Mouse (Mus musculus) olfactory bulb, adult 2 months (tissue): ENCODE measurements around the gene Tbc1d10b. TPM values are rescaled to one million over a fixed set of nuclear protein-coding genes. Genes with fewer than 3 reads are reported as not detected.

ENCODE experiments used
- H3K27ac ChIP-seq: fragments of 200-500 bp; 2 replicates; pipeline ENCODE4 v1.5.1; 2012; ENCODE audit warnings: low read depth, low read length; ENCODE audit not compliant: insufficient read depth
- H3K4me1 ChIP-seq: fragments of 200-500 bp; 2 replicates; pipeline ENCODE4 v1.6.1; 2012; ENCODE audit warnings: low read length; ENCODE audit not compliant: control insufficient read depth, insufficient read depth
- H3K4me3 ChIP-seq: fragments of 200-500 bp; 2 replicates; pipeline ENCODE4 v1.5.1; 2012; ENCODE audit warnings: mild to moderate bottlenecking, low read depth, low read length, moderate library complexity; ENCODE audit not compliant: insufficient read depth
- CTCF ChIP-seq: fragments of 200-500 bp; IDR thresholded peaks from 2 replicates; pipeline ENCODE4 v1.5.1; 2012; ENCODE audit warnings: low read depth, mild to moderate bottlenecking, low read length, moderate library complexity; ENCODE audit not compliant: insufficient read depth
- POLR2A ChIP-seq: fragments of 200-500 bp; IDR thresholded peaks from 2 replicates; pipeline ENCODE4 v1.6.1; 2012; ENCODE audit warnings: mild to moderate bottlenecking, low read depth, low read length, moderate library complexity; ENCODE audit not compliant: insufficient read depth
- WGBS: fragments of 180-500 bp; shearing (Covaris S2); methylation state at CpG from one replicate; pipeline ENCODE4 v1.1.7; 2018; 5-methylcytosine and 5-hydroxymethylcytosine counted together
- polyA plus RNA-seq: library from polyadenylated mRNA; stranded (reverse); fragments of >200 nt; gene quantifications from 2 replicates; pipeline ENCODE4 v1.2.4, GENCODE M21; 2012; ENCODE audit warnings: low replicate concordance; ENCODE audit not compliant: missing spikeins, insufficient read depth, insufficient read length

The Tbc1d10b gene
- polyA plus RNA-seq, 1 experiment, result not detected

DNA sequence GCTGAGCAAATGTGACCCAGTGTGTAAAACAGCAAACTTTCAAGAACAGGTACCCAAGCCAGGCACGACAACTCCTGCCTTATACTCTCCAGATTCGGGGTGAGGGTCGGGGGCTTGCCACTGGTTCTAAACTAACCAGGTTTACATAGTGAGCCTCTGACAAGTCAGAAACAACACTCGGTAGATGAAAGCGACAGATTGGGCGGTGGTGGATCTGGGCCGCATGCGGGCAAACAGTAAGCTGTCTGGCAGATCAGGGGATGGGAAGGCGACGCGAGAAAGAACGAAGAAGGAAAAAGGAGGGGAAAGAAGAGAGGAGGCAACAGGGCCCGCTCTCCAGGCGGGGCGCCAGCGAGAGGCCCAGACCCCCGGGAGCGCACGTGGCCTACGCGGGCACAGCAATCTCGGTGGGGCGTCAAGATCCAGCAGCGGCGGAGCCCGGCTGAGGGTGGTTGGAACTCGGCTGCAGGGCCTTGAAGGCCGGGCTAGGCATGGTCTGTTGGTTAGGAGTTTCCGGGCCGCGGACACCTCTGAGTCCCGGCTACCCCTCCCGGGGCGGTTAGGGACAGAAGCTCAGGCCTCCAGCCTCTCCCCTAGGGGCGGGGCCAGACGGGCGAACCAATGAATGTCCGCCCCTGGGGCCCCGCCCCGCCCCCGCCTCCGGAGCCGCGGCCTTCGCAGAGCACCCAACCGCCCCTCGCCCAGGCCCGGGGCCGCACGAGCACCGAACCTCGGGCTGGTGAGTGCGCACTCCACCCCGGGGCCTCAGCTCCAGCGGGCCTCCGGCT is 35.8 kb upstream of the Tbc1d10b start, which contains the start of gene Zfp771:
Gene Zfp771 (plus strand): TSS at position 405 of the 788 bp plus-strand sequence.
- WGBS, result under 1% methylated on average over 56 of the region's 56 CpGs
- peak; percentile 56 for TF ChIP-seq POLR2A
- TF ChIP-seq CTCF, result peak; percentile 10; the same call in 1 of the 2 replicates
- H3K4me1 ChIP-seq, result peaks cover 14% of the 10 kb centered on the region
- H3K27ac ChIP-seq, result peak within 1 kb of the TSS; percentile 81
- peak within 1 kb of the TSS; percentile 73 for H3K4me3 ChIP-seq

DNA sequence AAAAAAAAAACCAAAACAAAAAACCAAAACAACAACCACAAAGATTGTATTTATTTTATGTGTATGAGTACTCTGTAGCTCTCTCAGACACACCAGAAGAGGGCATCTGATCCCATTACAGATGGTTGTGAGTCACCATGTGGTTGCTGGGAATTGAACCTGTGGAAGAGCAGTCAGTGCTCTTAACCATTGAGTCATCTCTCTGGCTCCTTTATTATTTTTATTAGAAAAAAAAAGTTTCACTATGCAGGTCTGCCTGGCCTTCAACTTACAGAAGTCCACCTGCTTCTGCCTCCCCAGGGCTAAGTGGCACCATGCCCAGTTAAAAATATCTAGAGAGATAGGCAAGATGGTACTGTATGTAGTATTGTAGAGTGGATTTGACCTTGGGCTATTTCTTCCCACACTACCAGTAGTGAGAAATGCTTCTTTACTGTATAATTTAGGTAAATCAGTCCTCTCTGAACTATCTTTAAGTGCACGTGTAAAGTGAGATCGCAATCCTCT is 35.1 kb upstream of the Tbc1d10b start:
- peak overlapping the region; percentile 73 for H3K4me3 ChIP-seq
- TF ChIP-seq POLR2A (no peak), CTCF (no peak)
- 14% methylated on average over 2 of the region's 2 CpGs for WGBS
- peaks cover 14% of the 10 kb centered on the region for H3K4me1 ChIP-seq
- H3K27ac ChIP-seq, result peak overlapping the region; percentile 61

DNA sequence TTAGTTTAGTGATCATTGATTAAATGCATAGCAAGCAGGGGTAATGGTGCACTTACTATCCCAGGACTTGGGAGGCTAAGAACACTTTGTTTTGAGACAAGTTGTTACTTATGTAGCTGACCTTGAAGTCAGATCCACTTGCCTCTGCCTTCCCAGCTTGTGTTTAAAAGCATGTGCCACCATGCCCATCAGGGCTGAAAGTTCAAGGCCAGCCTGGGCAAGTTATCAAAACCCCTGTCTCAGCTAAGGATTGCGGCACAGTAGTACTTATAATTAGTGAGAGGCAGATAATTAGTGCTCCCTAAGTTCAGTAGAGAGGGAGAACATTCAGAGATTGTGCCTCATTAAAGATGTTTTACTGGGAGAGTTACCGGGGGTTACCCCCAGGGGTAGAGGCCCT is 26.5 kb upstream of the Tbc1d10b start:
- Histone ChIP-seq H3K4me1 (peaks cover 11% of the 10 kb centered on the region), H3K4me3 (no peak overlapping the region), H3K27ac (no peak overlapping the region)
- WGBS, result 52% methylated on average over 2 of the region's 2 CpGs
- TF ChIP-seq CTCF (no peak), POLR2A (no peak)

DNA sequence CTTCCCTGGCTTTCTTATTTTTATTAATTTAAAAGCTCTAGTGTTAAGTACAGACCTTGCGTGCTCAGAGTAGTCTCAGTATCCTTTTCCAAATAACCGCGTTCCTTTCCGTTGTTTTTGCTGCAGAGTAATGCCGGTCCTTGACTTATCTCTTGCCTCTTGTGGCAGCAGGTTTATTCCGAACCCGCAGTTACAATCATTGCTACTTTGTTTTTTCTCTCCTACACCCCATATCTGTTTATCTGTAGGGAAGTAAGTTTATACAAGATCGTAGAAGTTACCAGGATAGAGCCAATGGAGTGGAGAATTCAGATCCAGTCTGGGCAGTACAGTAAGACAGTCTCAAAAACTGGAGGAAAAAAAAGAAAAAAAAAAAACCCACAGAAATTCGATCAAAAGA is 25.5 kb upstream of the Tbc1d10b start:
- H3K27ac ChIP-seq, result no peak overlapping the region
- WGBS, result 3% methylated on average over 9 of the region's 9 CpGs
- peak overlapping the region; percentile 86 for H3K4me3 ChIP-seq

DNA sequence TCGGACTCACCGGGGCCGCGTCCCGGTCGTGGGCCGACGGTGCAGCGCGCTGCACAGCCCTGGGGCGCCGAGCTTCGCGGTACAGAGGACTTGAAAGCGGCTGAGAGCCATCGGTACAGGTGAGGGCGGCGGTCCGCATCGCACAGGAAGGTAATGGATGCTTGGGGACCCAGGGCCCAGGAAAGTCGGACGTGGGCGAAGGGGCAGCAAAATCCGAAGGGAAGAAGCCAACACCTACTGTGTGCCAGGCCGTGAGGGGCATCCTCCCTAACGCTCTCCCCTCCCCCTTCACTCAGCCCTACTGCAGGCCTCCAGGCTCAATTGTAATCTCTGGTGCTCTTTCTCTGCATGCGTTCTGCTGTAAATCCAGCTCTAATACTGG is 25.1 kb upstream of the Tbc1d10b start:
- WGBS, result under 1% methylated on average over 27 of the region's 27 CpGs
- H3K27ac ChIP-seq, result peak overlapping the region; percentile 3; the same call in 1 of the 2 replicates
- H3K4me3 ChIP-seq, result peak overlapping the region; percentile 86
- peaks cover 11% of the 10 kb centered on the region for H3K4me1 ChIP-seq
- TF ChIP-seq CTCF (no peak), POLR2A (no peak)

More for the DNA sequence above, 25.5 kb upstream of the Tbc1d10b start:
- TF ChIP-seq CTCF (no peak), POLR2A (no peak)
- H3K4me1 ChIP-seq, result peaks cover 11% of the 10 kb centered on the region

DNA sequence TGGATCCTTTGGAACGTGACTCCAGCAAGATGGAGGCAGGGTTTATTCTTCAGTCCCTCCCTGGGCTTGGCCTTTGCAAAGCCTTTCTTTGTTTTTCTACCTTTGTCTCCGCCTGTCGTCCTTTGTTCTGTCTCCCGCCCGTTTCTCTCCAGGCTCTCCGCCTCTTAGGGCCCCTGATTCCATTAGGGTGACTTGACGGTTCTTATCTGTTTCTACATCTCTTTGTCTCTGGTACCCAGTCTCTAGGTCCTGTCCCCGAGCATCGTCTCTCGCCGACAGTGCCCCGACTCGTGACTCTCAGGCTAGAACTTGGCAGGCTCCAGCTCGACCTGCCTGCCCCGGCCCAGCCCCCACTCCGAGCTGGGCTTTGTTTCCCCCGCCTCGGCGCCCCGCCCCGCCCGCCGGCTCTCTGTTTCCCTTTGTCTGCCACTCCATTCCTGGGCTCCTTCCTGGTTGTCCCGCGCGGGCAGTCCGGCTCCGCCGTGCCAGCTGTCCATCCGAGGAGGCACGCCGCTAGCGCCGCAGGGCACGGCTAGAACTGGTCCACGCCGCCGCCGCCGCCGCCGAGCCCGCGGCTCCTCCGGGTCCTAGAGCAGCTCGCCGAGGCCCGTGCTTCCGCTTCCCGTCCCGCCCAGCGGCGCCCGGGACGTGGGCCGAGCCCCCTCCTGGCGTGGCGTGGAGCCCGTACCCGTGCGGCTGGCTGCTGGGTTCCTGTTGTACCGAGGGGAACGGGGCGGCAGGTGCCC is 24.5 kb upstream of the Tbc1d10b start, which contains the start of the genes Zfp553 and Sept1:
Gene Zfp553 (plus strand): TSS at position 440 of the 746 bp plus-strand sequence.
Gene Sept1 (minus strand): TSS at position 509 of the 746 bp plus-strand sequence.
- TF ChIP-seq CTCF (no peak), POLR2A (peak; percentile 55; the same call in 1 of the 2 replicates)
- Histone ChIP-seq H3K4me3 (peak within 1 kb of the TSS; percentile 86), H3K4me1 (peaks cover 11% of the 10 kb centered on the region), H3K27ac (peak within 1 kb of the TSS; percentile 86)
- under 1% methylated on average over 64 of the region's 64 CpGs for WGBS

DNA sequence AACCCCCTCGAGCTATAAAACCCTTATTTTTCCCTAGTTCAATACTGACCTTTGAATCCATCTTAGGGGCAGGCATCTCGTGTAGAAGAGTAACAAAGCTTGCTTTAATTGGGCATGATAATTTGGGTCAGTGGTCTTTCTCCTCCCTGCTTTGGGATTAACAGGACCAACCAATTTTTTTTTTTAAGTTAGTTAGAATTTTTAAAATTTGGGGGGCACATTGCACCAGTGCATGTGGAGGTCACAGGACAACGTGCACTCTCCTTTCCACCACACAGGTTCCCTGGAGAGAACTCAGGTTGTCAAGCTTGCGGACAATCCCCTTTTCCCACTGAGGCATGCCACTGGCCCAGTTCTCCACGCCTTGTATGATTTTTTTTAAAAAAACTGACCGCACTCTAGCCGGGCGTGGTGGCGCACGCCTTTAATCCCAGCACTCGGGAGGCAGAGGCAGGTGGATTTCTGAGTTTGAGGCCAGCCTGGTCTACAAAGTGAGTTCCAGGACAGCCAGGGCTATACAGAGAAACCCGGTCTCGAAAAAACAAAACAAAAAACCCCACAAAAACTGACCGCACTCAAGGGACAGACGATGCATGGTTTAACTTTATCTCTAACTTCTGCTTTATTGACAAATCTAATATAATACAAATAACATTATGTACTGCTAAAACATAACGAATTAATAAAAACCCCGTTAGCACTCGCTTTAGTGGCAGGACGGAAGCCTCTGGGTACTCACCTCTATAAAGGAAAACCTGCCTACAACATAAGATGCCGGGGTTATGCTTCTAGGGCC is 23.8 kb upstream of the Tbc1d10b start:
- Histone ChIP-seq H3K4me1 (peaks cover 11% of the 10 kb centered on the region), H3K27ac (peak overlapping the region; percentile 86), H3K4me3 (peak overlapping the region; percentile 86)
- WGBS, result 2% methylated on average over 20 of the region's 20 CpGs
- TF ChIP-seq POLR2A (no peak), CTCF (no peak)

DNA sequence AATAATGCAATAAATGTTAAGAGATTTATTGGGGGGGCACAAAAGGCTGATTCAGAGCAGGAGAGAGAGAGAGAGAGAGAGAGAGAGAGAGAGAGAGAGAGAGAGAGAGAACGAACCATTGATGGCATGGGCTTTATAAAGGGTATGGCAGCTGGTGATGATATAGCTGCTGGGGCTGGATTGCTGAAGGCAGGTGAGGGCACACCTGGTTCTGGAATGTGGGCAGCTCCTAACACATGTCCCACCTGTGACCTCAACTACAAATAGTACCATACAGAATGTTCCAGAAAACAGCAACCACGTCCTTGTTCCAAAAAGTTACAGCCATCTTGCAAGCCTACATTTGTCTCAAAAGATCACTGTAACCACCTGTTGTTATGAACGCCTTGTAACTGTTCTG is 23.1 kb upstream of the Tbc1d10b start:
- H3K4me3 ChIP-seq, result no peak overlapping the region
- 30% methylated on average over 3 of the region's 3 CpGs for WGBS
- no peak overlapping the region for H3K27ac ChIP-seq
- TF ChIP-seq POLR2A (no peak), CTCF (no peak)
- H3K4me1 ChIP-seq, result peaks cover 11% of the 10 kb centered on the region
